Mouse (Mus musculus) telencephalon, adult 2 months (tissue): ENCODE measurements around the gene Plscr4.

ENCODE experiments used
- DNase-seq: peaks from one replicate; pipeline ENCODE4 v3.0.0-alpha.2; 2011; ENCODE audit warnings: low read depth, low spot score

The Plscr4 gene

GRCm38 (mm10) chr9:92511696-92512095 is 54.5 kb downstream of the Plscr4 start:
- DNase-seq = no peak

DNA sequence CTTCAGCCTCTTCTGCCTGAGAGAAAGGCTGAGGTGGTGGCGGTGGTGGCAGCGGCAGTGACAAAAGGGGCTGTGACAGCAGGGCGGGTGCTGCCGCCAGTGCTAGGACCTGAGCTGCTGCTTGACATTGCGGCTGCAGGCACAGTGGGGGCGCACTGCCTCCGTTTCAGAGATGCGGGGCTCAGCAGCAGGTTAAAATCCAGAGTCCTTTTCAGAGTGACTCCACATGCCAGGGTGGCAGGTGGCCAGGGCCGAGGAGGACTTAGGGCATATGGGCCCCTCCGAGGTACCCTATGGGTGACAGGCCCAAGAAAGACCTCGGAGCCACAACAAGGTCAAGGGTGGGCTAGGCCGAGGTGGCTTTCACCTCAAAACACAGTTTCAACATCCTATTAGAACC is 59.9 kb downstream of the Plscr4 start:
- no peak for DNase-seq

DNA sequence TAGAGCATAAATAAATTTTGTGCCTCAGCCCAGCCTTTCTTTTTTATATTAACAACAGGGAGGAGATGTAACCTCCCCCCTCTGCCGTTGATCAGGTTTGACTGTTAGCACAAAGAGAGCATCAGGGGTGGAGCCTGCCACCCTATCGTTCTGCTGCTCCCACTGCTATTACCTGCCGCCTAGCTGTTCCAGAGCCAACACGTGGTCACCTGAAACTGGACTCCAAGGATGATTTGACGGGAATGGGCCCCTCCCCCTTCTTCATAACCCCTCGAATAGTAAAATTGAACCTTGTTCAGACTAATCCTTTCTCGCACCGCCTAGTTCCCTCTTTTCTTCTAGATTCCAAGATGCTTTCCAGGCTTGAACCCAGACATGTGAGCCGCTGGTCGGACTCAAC is 63.6 kb downstream of the Plscr4 start:
- DNase-seq = no peak

DNA sequence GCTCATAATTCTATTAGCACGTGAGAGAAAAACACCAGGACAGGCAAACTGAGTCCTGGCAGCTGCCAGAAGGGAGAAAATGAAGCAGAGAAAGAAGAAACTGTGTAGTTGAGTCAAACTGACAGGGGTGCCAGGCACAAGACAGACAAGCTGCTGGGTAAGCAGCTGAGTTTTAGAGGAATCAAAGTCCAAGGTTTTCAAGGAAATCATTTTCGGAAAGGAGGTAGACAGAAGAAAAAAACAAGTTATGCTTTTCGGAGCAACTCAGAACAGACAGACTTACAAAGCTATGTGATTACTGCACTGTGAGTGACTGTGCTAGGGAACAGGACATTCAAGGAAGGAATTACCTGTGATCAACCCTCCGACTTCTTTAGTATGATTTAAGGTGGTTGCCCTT is 67.3 kb downstream of the Plscr4 start:
- no peak for DNase-seq

DNA sequence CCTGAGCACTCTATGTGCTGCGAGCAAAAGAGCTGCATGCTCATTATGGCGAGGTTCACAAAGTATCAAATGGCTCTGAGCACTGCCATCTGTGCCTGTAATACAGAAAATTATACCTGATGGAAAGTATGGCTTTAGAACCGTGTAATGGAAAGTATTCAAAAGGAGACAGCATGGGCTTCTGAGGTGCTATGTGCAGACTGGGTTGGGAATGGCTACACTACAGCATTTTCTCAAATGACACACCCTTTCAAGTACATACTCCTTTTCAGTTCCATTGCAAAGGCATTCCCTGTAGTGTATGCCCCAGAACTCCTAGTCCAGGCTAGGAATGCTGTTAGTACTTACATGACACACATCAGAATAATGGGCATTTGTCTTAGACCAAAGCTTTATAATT is 72.9 kb downstream of the Plscr4 start:
- no peak for DNase-seq

- DNase-seq = peak; percentile 35
Observed at GRCm38 (mm10) chr9:92537735-92538134, 80.6 kb downstream of the Plscr4 start.

- DNase-seq = no peak
Observed at GRCm38 (mm10) chr9:92538216-92538615, 81.0 kb downstream of the Plscr4 start.
